Mouse (Mus musculus): ENCODE measurements at regions not wholly inside any gene's neighbourhood (a gene's known extent, or its start where the extent isn't known, plus 50 kb on each side); places are given as distances from the start of the nearest gene placed in this dataset.

GRCm38 (mm10) chr9:85577338-85577737 is 171.8 kb downstream of the Ibtk start:
- Histone ChIP-seq H3K4me3 (ENCODE audit: inconsistent target) (no peak overlapping the region), H3K36me3 (ENCODE audit: inconsistent target) (no peaks in the 10 kb centered on the region), H3K27ac (no peak overlapping the region), H3K79me2 (ENCODE audit: inconsistent target) (no peaks in the 10 kb centered on the region)
- 30% methylated on average over 1 of the region's 1 CpGs for WGBS (ENCODE audit: missing documents)

GRCm38 (mm10) chr9:85568877-85569276 is 180.3 kb downstream of the Ibtk start:
- Histone ChIP-seq H3K36me3 (ENCODE audit: inconsistent target) (no peaks in the 10 kb centered on the region), H3K4me3 (ENCODE audit: inconsistent target) (no peak overlapping the region), H3K79me2 (ENCODE audit: inconsistent target) (no peaks in the 10 kb centered on the region), H3K27ac (peak overlapping the region; percentile 50)
- 14% methylated on average over 8 of the region's 8 CpGs for WGBS (ENCODE audit: missing documents)

- no peak overlapping the region for H3K27ac ChIP-seq
- H3K79me2 ChIP-seq (ENCODE audit: inconsistent target), result no peaks in the 10 kb centered on the region
- 38% methylated on average over 1 of the region's 1 CpGs for WGBS (ENCODE audit: missing documents)
- no peaks in the 10 kb centered on the region for H3K36me3 ChIP-seq (ENCODE audit: inconsistent target)
- no peak overlapping the region for H3K4me3 ChIP-seq (ENCODE audit: inconsistent target)
Measured at GRCm38 (mm10) chr9:85551871-85552270, 197.3 kb downstream of the Ibtk start.

DNA sequence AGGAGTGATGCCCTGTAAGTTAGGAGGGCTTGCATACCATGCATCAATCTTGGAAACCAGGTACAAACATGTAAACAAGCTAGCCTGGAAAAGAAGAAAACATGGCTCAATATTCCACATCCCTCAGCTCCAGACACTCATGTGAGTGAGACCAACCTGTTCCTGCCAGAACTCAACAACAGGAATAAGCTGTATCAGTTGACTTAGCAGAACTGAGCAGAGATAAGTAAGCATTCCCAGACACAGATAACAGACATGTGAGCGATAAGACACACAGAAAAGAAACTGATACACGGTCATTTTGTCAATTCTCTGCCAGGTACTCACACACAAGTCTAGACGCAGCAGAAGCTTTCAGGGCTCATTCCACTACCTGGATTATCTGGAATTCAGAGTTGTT is 198.7 kb downstream of the Ibtk start:
- H3K79me2 ChIP-seq (ENCODE audit: inconsistent target), result no peaks in the 10 kb centered on the region
- WGBS (ENCODE audit: missing documents), result 96% methylated on average over 3 of the region's 3 CpGs
- no peaks in the 10 kb centered on the region for H3K36me3 ChIP-seq (ENCODE audit: inconsistent target)
- H3K4me3 ChIP-seq (ENCODE audit: inconsistent target), result no peak overlapping the region
- no peak overlapping the region for H3K27ac ChIP-seq

GRCm38 (mm10) chr9:85546226-85546625 is 202.9 kb downstream of the Ibtk start:
- no peak overlapping the region for H3K27ac ChIP-seq
- no peaks in the 10 kb centered on the region for H3K36me3 ChIP-seq (ENCODE audit: inconsistent target)
- no peak overlapping the region for H3K4me3 ChIP-seq (ENCODE audit: inconsistent target)
- WGBS (ENCODE audit: missing documents), result 91% methylated on average over 2 of the region's 2 CpGs
- H3K79me2 ChIP-seq (ENCODE audit: inconsistent target), result no peaks in the 10 kb centered on the region

GRCm38 (mm10) chr9:85545566-85545965 is 203.6 kb downstream of the Ibtk start:
- H3K79me2 ChIP-seq (ENCODE audit: inconsistent target), result no peaks in the 10 kb centered on the region
- H3K27ac ChIP-seq, result no peak overlapping the region
- no peak overlapping the region for H3K4me3 ChIP-seq (ENCODE audit: inconsistent target)
- 85% methylated on average over 1 of the region's 1 CpGs for WGBS (ENCODE audit: missing documents)
- no peaks in the 10 kb centered on the region for H3K36me3 ChIP-seq (ENCODE audit: inconsistent target)

DNA sequence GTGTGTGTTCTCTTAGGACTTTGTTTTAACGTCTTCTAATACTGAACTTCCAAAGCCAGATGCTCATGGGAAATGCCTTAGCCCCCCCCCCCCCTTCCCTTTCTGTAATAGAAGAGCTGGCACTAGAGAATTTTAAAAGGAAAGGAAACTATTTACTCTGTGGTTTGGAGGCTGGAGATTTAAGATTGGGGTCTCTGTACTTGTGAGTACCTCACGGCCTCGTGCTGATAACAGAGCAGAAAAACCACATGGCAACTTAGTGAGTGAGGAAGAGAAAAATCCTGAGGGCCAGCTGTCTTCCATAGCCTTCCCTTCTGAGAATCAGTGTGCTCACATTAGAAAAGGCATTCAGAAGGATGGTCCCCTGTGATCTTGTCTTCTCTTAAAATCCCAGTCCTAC is 210.6 kb downstream of the Ibtk start:
- Histone ChIP-seq H3K4me3 (ENCODE audit: inconsistent target) (no peak overlapping the region), H3K36me3 (ENCODE audit: inconsistent target) (no peaks in the 10 kb centered on the region), H3K79me2 (ENCODE audit: inconsistent target) (no peaks in the 10 kb centered on the region), H3K27ac (no peak overlapping the region)
- WGBS (ENCODE audit: missing documents), result 25% methylated on average over 3 of the region's 3 CpGs

- no peaks in the 10 kb centered on the region for H3K36me3 ChIP-seq (ENCODE audit: inconsistent target)
- H3K27ac ChIP-seq, result no peak overlapping the region
- WGBS (ENCODE audit: missing documents), result 94% methylated on average over 3 of the region's 3 CpGs
- H3K79me2 ChIP-seq (ENCODE audit: inconsistent target), result no peaks in the 10 kb centered on the region
- no peak overlapping the region for H3K4me3 ChIP-seq (ENCODE audit: inconsistent target)
Measured at GRCm38 (mm10) chr9:85528421-85528820, 201.3 kb upstream of the Tent5a start.

DNA sequence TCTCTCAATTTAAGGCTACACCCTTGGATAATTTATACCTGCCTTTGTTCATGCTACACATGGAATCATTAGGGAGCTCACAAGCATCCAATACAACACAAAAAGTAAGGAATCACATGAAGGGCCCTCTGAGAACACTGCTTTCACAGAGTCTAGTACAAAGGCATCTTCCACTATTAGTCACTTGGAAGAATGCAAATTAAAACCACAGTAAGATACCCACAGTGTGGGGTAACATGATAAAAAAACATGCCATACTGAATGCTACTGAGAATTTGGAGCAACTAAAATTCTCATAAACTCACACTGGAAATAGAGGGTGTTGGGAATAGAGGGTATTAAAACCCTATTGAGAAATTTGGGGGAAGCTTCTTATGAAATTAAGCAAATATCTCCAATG is 197.6 kb upstream of the Tent5a start:
- no peak overlapping the region for H3K27ac ChIP-seq
- H3K79me2 ChIP-seq (ENCODE audit: inconsistent target), result no peaks in the 10 kb centered on the region
- H3K4me3 ChIP-seq (ENCODE audit: inconsistent target), result no peak overlapping the region
- H3K36me3 ChIP-seq (ENCODE audit: inconsistent target), result no peaks in the 10 kb centered on the region

DNA sequence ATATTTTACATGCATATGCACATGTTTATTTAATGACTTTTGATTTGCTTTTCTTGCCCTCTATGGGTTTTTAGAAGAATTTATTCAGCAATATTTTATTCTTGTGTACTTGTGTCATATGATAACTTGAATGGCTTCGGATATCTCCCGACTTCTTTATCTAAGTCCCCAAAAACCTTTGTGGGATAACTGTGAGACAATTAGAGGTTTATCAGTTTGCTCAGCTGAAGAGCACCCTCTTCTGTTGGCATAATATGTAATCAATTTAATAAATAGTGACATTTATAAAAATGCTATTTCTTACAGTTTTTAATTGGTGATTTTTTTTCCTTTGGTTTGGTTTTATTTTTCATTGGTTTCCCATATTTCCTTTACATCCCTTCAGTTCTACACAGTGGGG is 194.2 kb upstream of the Tent5a start:
- Histone ChIP-seq H3K27ac (no peak overlapping the region), H3K36me3 (ENCODE audit: inconsistent target) (no peaks in the 10 kb centered on the region), H3K4me3 (ENCODE audit: inconsistent target) (no peak overlapping the region)

DNA sequence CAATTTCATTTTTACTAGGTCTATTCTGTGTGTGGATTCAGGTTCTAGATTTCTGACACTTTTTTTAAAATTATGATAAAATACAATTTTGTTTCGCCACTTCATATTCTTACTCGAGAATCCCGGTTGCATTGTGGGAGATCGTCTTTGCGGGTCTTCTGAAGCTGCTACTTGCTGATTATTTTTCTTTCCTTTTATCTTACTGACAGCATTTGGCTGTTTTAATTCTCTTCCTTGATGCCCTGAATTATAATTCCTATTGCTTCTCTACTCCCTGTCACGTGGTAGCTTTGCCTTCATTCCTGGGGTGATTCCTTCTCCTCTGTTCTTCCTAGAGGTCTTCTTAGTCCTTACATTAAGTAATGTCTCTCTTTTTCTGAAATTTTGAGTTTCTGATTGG is 193.8 kb upstream of the Tent5a start:
- H3K79me2 ChIP-seq (ENCODE audit: inconsistent target), result no peaks in the 10 kb centered on the region
- H3K4me3 ChIP-seq (ENCODE audit: inconsistent target), result no peak overlapping the region
- H3K36me3 ChIP-seq (ENCODE audit: inconsistent target), result no peaks in the 10 kb centered on the region
- no peak overlapping the region for H3K27ac ChIP-seq
- 96% methylated on average over 6 of the region's 6 CpGs for WGBS (ENCODE audit: missing documents)

More for the DNA sequence above, 194.2 kb upstream of the Tent5a start:
- H3K79me2 ChIP-seq (ENCODE audit: inconsistent target), result no peaks in the 10 kb centered on the region
- 40% methylated on average over 2 of the region's 2 CpGs for WGBS (ENCODE audit: missing documents)

- Histone ChIP-seq H3K27ac (no peak overlapping the region), H3K36me3 (ENCODE audit: inconsistent target) (no peaks in the 10 kb centered on the region), H3K79me2 (ENCODE audit: inconsistent target) (no peaks in the 10 kb centered on the region), H3K4me3 (ENCODE audit: inconsistent target) (no peak overlapping the region)
- 92% methylated on average over 4 of the region's 4 CpGs for WGBS (ENCODE audit: missing documents)
Measured at GRCm38 (mm10) chr9:85499006-85499405, 171.9 kb upstream of the Tent5a start.

DNA sequence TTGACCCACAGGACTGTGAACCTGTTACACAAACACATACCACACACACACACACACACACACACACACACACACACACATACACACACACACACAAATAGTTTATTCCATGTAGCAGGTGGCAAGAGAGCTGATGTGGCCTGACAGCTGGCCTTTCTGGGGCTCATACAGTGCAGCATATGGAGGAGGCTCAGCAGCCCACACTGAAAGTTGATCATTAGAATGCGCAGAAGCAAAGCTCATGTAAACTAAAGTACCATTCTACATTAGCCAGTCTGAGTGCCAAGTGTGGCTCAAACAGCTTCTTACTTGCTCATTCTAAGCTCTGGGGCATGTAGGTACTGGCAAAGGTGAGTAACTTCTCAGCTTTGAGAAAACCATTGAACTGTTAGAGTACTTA is 170.2 kb upstream of the Tent5a start:
- H3K27ac ChIP-seq, result no peak overlapping the region
- no peaks in the 10 kb centered on the region for H3K79me2 ChIP-seq (ENCODE audit: inconsistent target)
- no peak overlapping the region for H3K4me3 ChIP-seq (ENCODE audit: inconsistent target)
- no peaks in the 10 kb centered on the region for H3K36me3 ChIP-seq (ENCODE audit: inconsistent target)
- WGBS (ENCODE audit: missing documents), result 100% methylated on average over 1 of the region's 1 CpGs

GRCm38 (mm10) chr9:85496506-85497239 is 169.5 kb upstream of the Tent5a start:
- 20% methylated on average over 8 of the region's 8 CpGs for WGBS (ENCODE audit: missing documents)
- Histone ChIP-seq H3K27ac (no peak overlapping the region), H3K4me3 (ENCODE audit: inconsistent target) (no peak overlapping the region), H3K36me3 (ENCODE audit: inconsistent target) (no peaks in the 10 kb centered on the region), H3K79me2 (ENCODE audit: inconsistent target) (no peaks in the 10 kb centered on the region)

GRCm38 (mm10) chr9:85495056-85495455 is 167.9 kb upstream of the Tent5a start:
- Histone ChIP-seq H3K27ac (no peak overlapping the region), H3K79me2 (ENCODE audit: inconsistent target) (no peaks in the 10 kb centered on the region), H3K36me3 (ENCODE audit: inconsistent target) (no peaks in the 10 kb centered on the region), H3K4me3 (ENCODE audit: inconsistent target) (no peak overlapping the region)
- 93% methylated on average over 4 of the region's 4 CpGs for WGBS (ENCODE audit: missing documents)

- no peaks in the 10 kb centered on the region for H3K36me3 ChIP-seq (ENCODE audit: inconsistent target)
- H3K27ac ChIP-seq, result no peak overlapping the region
- no peaks in the 10 kb centered on the region for H3K79me2 ChIP-seq (ENCODE audit: inconsistent target)
- 91% methylated on average over 4 of the region's 4 CpGs for WGBS (ENCODE audit: missing documents)
- H3K4me3 ChIP-seq (ENCODE audit: inconsistent target), result no peak overlapping the region
Measured at GRCm38 (mm10) chr9:85493760-85494159, 166.6 kb upstream of the Tent5a start.

All from macrophage (primary cell).